Mouse (Mus musculus) stomach, embryonic 15.5 days (tissue): ENCODE measurements around the gene Cops7a. TPM values are rescaled to one million over a fixed set of nuclear protein-coding genes. Genes with fewer than 3 reads are reported as not detected.

Source experiments
- ATAC-seq: fragments of 200-750 bp; cut with Nextera tagmentation; 2 replicates; pipeline ENCODE4 v1.8.0; 2017; ENCODE audit warnings: low read depth, moderate number of reproducible peaks, moderate TSS enrichment; ENCODE audit not compliant: insufficient read depth, low FRiP score
- H3K27ac ChIP-seq: fragments of 300-500 bp; sonication (generic); 2 replicates; pipeline ENCODE4 v1.5.1; 2015; ENCODE audit warnings: mild to moderate bottlenecking, inconsistent platforms
- H3K27me3 ChIP-seq: fragments of 300-500 bp; sonication (generic); replicated peaks from 2 replicates; pipeline ENCODE4 v1.6.1; 2015; ENCODE audit warnings: inconsistent platforms
- H3K36me3 ChIP-seq: fragments of 300-500 bp; sonication (generic); 2 replicates; pipeline ENCODE4 v1.6.1; 2015; ENCODE audit warnings: inconsistent platforms
- H3K4me1 ChIP-seq: fragments of 300-500 bp; sonication (generic); 2 replicates; pipeline ENCODE4 v1.6.1; 2015; ENCODE audit warnings: inconsistent platforms
- H3K4me2 ChIP-seq: fragments of 300-500 bp; sonication (generic); 2 replicates; pipeline ENCODE4 v1.6.1; 2015; ENCODE audit warnings: mild to moderate bottlenecking, inconsistent platforms
- H3K4me3 ChIP-seq: fragments of 300-500 bp; sonication (generic); replicated peaks from 2 replicates; pipeline ENCODE4 v1.5.1; 2015; ENCODE audit warnings: inconsistent platforms
- H3K9ac ChIP-seq: fragments of 300-500 bp; sonication (generic); 2 replicates; pipeline ENCODE4 v1.6.1; 2015; ENCODE audit warnings: inconsistent platforms
- H3K9me3 ChIP-seq: fragments of 300-500 bp; sonication (generic); 2 replicates; pipeline ENCODE4 v1.6.1; 2016; ENCODE audit warnings: inconsistent platforms
- WGBS: fragments of 180-500 bp; shearing (Covaris S2); methylation state at CpG from one replicate; pipeline ENCODE4 v1.1.7; 2015; 5-methylcytosine and 5-hydroxymethylcytosine counted together
- polyA plus RNA-seq: library from polyadenylated mRNA; unstranded; fragments of >200 nt; fragmentation: Nextera tagmentation; extraction: Ambion mirVana; gene quantifications from 2 replicates; pipeline ENCODE4 v1.2.1, GENCODE M21; 2015

The Cops7a gene
- polyA plus RNA-seq, 1 experiment from 2014 or later: 128 TPM

DNA sequence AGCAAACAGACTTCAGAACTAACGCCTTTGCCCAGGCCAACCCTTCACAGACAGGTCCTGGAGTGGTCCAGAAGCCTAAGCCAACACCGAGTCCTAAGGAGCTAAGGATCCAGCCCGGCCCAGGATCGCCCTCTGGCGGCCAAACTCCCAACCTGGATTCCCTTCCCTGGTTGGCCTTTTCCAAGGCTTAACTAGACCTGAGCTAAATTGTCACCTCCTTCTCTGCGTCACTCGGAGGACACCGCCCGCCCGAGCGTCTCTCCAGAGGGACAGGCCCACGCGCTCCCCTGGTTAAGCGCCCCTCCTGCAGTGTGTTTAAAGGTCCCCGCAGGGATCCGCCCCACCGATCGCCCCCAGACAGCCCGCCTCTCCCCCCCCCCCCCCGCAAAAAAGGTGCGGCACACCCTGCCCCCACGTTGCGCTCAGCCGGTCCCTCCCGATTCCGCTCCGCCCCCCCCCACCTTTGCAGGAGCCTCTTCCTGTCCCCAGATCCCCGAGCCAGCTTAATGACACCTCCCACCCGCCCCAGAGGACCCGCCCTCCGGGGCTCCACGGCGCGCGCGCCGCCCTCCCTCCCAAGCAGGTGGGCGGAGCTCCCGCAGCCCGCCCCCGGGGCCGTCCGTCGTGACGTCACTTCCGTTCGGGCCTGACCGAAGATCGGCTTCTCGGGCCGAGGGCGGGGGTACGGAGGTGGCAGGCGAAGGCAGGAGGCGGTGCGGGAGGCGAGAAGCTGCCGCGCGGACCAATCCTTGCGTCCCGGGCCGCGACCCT, 34.4 kb downstream of the Cops7a start, which contains the start of gene Mlf2:
TSS of gene Mlf2 (plus strand) at position 633 of the 771 bp plus-strand sequence.
- ATAC-seq: peak; percentile 94
- H3K36me3 ChIP-seq: peaks cover 18% of the 10 kb centered on the region; the same call in 1 of the 2 replicates
- H3K27me3 ChIP-seq: no peaks in the 10 kb centered on the region
- H3K27ac ChIP-seq: peak within 1 kb of the TSS; percentile 94
- H3K9ac ChIP-seq: peak within 1 kb of the TSS; percentile 93
- no peaks in the 10 kb centered on the region for H3K9me3 ChIP-seq
- under 1% methylated on average over 53 of the region's 64 CpGs for WGBS
- peak within 1 kb of the TSS; percentile 73 for H3K4me2 ChIP-seq
- H3K4me3 ChIP-seq: peak within 1 kb of the TSS; percentile 92
- H3K4me1 ChIP-seq: peaks cover 18% of the 10 kb centered on the region

DNA sequence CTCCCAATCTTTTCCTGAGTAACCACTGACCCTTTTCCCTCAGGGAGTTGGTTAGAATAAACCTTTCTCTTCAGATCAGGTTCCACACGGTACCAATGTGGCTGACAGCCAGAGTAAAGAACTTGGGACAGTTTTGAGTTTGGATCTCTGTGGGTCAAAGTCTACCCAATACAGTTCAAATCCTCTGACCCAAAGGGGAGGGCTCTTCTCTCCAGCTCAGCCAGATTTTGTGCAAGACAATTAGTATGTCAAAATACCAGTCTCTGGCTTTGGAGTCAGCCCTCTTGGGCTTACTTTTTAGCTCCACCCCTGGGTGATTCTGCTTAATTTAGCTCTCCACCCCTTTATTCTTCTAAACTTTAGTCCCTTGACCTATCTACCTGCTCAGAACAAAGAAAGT, 35.1 kb downstream of the Cops7a start:
- no peaks in the 10 kb centered on the region for H3K27me3 ChIP-seq
- no peak for ATAC-seq
- H3K4me3 ChIP-seq: peak overlapping the region; percentile 92
- no peaks in the 10 kb centered on the region for H3K9me3 ChIP-seq
- peak overlapping the region; percentile 94 for H3K27ac ChIP-seq
- H3K4me1 ChIP-seq: peaks cover 21% of the 10 kb centered on the region
- peak overlapping the region; percentile 73 for H3K4me2 ChIP-seq
- H3K9ac ChIP-seq: no peak overlapping the region
- H3K36me3 ChIP-seq: peaks cover 12% of the 10 kb centered on the region; the same call in 1 of the 2 replicates
- 19% methylated on average over 1 of the region's 1 CpGs for WGBS

DNA sequence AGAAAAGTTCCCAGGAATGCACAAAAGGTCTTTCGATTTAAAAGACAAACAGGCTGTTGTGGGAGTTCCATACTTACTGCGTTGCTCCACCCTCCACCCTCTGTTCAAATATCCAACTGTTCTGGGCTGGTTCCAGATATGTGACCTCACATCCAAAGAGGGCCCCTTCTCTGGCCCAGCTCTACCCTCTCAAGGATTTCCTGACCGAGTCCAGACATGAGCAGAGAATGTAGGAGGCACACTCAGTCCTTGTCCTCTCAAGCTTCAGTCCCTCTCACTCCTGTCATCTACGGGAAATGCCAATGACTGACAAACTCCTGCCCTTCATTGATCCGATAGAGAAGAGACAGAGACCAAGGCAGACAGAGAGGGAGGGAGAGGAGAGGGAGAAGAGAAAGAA, 39.4 kb downstream of the Cops7a start:
- Histone ChIP-seq H3K36me3 (no peaks in the 10 kb centered on the region), H3K9me3 (no peaks in the 10 kb centered on the region), H3K9ac (no peak overlapping the region), H3K4me1 (peaks cover 27% of the 10 kb centered on the region), H3K27ac (peak overlapping the region; percentile 84), H3K4me3 (peak overlapping the region; percentile 24), H3K27me3 (no peaks in the 10 kb centered on the region), H3K4me2 (peak overlapping the region; percentile 48)
- ATAC-seq: peak; percentile 52
- WGBS: 15% methylated on average over 5 of the region's 5 CpGs

DNA sequence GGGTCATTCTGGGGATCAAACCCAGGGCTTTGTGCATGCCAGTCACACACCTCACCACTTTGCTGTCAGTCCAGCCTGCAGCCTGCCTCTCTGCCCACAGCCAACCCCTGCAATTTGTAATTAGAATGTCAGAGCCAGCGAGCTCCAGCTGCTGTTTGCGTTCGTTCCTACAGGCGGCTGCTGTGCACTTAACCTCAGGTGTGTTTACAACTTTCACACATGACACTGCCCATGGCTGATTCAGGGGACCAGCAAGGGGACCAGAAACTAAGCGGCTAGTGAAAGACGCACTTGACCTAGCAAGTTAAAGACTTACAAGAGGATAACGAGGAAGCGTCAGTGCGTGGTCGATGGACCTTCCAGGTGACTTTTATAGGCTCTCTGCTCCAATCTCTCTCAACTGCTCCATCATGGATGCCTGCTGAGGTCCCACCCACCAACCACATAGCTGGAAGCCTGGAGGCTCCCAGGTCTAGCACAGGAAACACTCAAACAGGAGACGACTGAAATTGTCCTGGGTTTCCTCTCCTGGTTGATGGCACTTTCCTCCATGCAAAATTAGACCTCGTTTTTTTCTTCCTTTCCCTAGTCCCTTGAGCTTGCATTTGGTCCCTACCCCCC, 40.1 kb downstream of the Cops7a start:
- Histone ChIP-seq H3K4me2 (peak overlapping the region; percentile 48), H3K4me1 (peaks cover 31% of the 10 kb centered on the region), H3K9me3 (no peaks in the 10 kb centered on the region), H3K36me3 (no peaks in the 10 kb centered on the region), H3K9ac (peak overlapping the region; percentile 21; the same call in 1 of the 2 replicates), H3K27ac (peak overlapping the region; percentile 84), H3K4me3 (peak overlapping the region; percentile 24), H3K27me3 (no peaks in the 10 kb centered on the region)
- ATAC-seq: 0 out of 2 replicates have a peak, but pooled peaks have one; percentile 15
- 10% methylated on average over 12 of the region's 12 CpGs for WGBS

DNA sequence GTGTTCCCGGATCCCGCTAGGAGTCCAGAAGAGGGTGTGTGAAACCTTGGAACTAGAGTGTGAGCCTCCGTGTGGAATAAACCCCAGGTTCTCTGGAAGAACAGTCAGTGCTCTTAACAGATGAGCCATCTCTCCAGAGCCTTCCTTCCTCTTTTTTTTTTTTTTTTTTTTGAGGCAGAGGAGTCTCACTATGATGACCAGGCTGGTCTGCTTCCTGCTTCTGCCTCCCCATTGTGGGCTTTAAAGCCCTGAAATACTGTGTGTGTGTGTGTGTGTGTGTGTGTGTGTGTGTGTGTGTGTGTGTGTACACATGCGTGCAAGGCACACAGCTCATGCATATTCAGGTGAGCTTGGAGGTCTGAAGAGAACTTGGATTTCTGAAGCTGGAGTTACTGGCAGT, 43.8 kb downstream of the Cops7a start:
- Histone ChIP-seq H3K4me2 (no peak overlapping the region), H3K4me1 (peaks cover 32% of the 10 kb centered on the region), H3K36me3 (no peaks in the 10 kb centered on the region), H3K4me3 (no peak overlapping the region), H3K9ac (no peak overlapping the region), H3K27me3 (no peaks in the 10 kb centered on the region), H3K9me3 (no peaks in the 10 kb centered on the region), H3K27ac (peak overlapping the region; percentile 100)
- WGBS: 64% methylated on average over 4 of the region's 4 CpGs
- ATAC-seq: no peak

DNA sequence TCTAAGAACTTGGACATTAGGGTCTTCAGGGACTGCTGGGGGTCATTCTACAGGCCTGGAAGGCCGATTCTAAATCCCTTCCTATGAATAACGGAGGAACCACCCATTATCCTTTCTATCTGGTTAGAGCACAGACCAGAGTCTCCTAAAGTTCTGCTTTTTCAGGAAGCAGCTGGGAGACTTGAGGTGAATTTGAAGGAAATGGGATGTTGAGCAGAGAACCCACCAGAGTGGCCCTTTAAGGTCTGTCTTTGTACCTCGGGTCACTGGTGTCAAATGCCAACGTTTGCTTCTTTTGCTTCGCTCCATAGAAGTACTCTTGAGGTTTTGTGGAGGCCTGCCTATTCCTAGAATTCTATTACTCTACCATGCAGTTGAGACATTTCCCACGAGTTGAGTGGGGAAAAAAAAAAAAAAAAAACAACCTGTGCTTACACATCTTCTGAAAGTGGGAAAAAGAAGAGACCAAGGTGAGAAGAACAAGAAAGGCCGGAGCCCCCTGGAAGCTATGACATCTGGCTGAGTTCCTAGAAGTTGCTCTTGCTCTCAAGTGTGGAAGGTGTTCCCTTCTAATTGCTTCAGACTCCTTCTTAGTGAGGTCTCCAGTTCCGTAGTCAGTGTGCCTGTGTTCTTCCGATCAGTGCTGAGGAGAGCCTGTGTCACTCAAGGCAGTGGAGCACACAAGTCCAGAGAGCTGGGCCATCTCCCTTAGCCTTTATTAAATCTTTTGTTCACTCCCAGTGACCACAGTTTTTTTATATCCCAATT, 44.8 kb downstream of the Cops7a start:
- no peaks in the 10 kb centered on the region for H3K9me3 ChIP-seq
- peaks cover 38% of the 10 kb centered on the region for H3K4me1 ChIP-seq
- peak overlapping the region; percentile 29; the same call in 1 of the 2 replicates for H3K4me3 ChIP-seq
- peak overlapping the region; percentile 100 for H3K27ac ChIP-seq
- ATAC-seq: no peak
- peak overlapping the region; percentile 75 for H3K4me2 ChIP-seq
- no peaks in the 10 kb centered on the region for H3K27me3 ChIP-seq
- H3K9ac ChIP-seq: no peak overlapping the region
- WGBS: 31% methylated on average over 9 of the region's 9 CpGs
- H3K36me3 ChIP-seq: no peaks in the 10 kb centered on the region

DNA sequence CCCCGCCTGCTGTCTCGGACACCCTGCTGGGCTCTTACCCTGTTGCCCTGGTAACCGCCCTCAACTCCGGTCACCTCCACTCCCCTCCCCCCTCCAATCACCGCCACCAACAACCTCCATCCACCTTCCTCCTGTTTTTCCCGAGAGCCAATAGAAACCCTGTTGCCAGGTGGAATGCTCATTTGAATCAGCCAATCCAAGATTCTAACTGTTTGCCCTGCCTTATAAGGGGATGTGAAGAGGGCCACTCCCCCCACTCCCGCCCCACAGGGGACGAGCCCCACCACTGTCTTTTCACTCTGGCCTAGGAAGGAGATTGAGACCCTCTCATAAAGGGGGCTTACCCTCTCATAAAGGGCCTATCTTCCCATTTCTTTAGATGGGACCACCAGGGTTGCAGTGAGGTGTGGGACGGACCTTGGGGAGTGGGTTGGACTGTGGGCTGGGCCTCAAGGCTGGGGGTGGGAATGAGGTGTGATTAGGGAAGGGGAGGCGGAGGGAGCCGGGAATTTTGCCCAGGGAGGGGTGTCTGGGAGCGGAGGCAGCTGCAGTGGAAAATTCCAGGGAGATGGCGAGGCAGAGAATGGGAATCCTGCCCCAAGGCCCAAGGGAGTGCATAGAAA, 45.5 kb downstream of the Cops7a start, which contains the start of gene Ptms:
TSS of gene Ptms (minus strand) at position 409 of the 623 bp plus-strand sequence.
- H3K27ac ChIP-seq: peak within 1 kb of the TSS; percentile 100
- no peaks in the 10 kb centered on the region for H3K9me3 ChIP-seq
- H3K27me3 ChIP-seq: no peaks in the 10 kb centered on the region
- peak within 1 kb of the TSS; percentile 29 for H3K4me3 ChIP-seq
- peaks cover 38% of the 10 kb centered on the region for H3K4me1 ChIP-seq
- 3% methylated on average over 13 of the region's 13 CpGs for WGBS
- no peaks in the 10 kb centered on the region for H3K36me3 ChIP-seq
- ATAC-seq: peak; percentile 82
- peak within 1 kb of the TSS; percentile 75 for H3K4me2 ChIP-seq
- H3K9ac ChIP-seq: no peak within 1 kb of the TSS

DNA sequence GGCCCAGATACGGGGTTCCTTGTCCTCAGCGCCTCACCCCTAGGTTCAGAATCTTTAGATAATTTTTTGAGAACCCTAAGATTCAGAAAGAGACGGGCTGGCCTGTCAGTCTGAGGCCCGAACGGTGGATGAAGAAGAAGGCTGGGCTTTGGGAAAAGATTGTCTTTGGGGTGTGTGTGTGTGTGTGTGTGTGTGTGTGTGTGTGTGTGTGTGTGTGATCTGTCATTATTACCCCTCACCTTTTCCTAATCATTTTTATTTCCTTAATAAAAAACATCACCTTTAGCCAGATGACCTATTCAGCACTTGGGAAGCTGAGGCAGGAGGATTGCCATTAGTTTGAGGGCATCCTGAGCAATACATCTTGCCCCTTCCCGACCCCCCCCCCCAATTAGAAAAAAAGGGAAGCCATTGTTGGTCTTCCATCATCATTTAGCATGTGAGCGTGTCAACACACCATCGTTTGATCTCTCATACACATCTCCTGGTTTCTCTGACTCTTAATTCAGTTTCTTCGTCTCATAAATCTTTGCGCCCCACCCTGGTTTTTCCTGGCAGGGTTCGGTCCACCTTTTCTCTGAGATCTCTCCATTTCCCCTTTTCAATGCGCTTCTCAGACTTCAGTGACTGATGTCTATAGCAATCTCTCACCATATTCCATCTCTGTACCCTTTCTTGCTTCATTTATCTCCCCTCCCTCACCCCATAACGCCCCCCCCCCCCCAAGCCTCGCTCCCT, 46.3 kb downstream of the Cops7a start:
- Histone ChIP-seq H3K27me3 (no peaks in the 10 kb centered on the region), H3K4me1 (peaks cover 45% of the 10 kb centered on the region), H3K36me3 (peaks cover 7% of the 10 kb centered on the region; the same call in 1 of the 2 replicates), H3K4me2 (peak overlapping the region; percentile 75), H3K9ac (no peak overlapping the region), H3K27ac (peak overlapping the region; percentile 100), H3K4me3 (peak overlapping the region; percentile 98), H3K9me3 (no peaks in the 10 kb centered on the region)
- 14% methylated on average over 14 of the region's 14 CpGs for WGBS
- no peak for ATAC-seq

DNA sequence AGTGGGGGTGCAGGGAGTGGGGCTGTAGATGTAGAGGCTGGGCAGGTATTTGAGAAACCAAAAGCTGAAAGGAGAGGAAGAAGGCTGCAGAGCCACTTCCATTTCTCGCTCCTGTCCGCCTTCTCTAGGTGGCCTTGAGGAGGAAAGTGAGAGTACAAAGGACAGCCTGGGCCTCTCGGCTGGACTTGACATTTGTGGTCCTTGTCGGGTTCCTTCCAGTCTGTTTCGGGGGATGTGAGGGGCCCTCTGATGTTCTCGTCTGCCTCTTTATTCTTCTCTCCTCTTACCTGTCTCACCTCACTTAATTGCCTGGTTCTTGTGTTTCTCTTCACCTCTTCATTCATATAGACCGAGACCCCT, 47.0 kb downstream of the Cops7a start:
- Histone ChIP-seq H3K27ac (peak overlapping the region; percentile 100), H3K27me3 (no peaks in the 10 kb centered on the region), H3K36me3 (peaks cover 14% of the 10 kb centered on the region), H3K4me3 (peak overlapping the region; percentile 98), H3K9ac (no peak overlapping the region; the same call in 1 of the 2 replicates), H3K4me1 (peaks cover 53% of the 10 kb centered on the region), H3K9me3 (no peaks in the 10 kb centered on the region), H3K4me2 (peak overlapping the region; percentile 75)
- 8% methylated on average over 7 of the region's 7 CpGs for WGBS
- 0 out of 2 replicates have a peak, but pooled peaks have one; percentile 0 for ATAC-seq

DNA sequence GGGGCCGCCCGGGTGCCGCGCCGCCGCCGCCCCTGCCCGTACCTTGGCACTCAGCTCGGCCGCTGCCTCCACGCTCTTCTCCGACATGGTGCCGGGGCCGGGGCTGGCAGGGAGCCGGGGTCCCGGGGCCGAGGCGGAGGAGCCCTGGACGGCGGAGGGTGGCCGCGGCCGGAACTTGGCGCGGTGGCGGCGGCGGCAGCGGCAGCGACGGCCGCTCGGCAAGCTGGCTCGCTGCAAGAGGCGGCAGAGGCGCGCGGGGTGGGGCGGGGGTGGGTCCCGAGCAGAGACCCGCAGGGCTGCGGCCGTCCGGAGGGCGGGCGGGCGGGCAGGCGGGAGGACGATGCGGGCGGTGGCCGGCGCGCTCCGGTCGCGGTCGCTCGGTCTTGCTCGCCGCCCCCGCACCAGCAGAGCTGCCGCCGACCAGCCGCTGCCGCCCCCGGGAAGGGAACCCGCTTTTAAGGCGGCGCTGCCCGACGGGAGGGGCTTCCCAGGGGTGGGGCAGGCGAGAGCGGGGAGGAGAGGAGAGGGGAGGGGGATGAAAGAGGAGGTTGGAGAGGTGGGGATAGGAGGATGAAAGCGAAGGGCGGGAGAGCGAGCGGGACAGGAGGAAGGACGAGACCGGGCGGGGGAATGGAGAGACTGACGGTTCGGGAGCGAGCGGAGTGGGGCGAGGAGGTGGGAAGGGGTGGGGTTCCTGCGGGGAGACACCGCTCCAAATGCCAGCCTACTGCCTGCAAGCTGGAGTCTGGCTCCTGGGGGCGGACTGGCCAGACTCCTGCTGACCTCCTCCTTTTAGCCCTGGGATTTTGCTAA, 47.6 kb downstream of the Cops7a start:
- Histone ChIP-seq H3K4me2 (peak overlapping the region; percentile 75), H3K36me3 (peaks cover 19% of the 10 kb centered on the region), H3K4me1 (peaks cover 55% of the 10 kb centered on the region), H3K27ac (peak overlapping the region; percentile 100), H3K4me3 (peak overlapping the region; percentile 98), H3K27me3 (no peaks in the 10 kb centered on the region), H3K9ac (peak overlapping the region; percentile 100), H3K9me3 (no peaks in the 10 kb centered on the region)
- peak; percentile 65 for ATAC-seq
- WGBS: under 1% methylated on average over 80 of the region's 89 CpGs
